Mouse (Mus musculus): Measurements from ENCODE around the gene Gtpbp1.
"Not testable (repeated sequence)": the region's sequence is repeated elsewhere in the genome, so short reads cannot be mapped to it uniquely, and the experiment has no call there.

The Gtpbp1 gene

DNA sequence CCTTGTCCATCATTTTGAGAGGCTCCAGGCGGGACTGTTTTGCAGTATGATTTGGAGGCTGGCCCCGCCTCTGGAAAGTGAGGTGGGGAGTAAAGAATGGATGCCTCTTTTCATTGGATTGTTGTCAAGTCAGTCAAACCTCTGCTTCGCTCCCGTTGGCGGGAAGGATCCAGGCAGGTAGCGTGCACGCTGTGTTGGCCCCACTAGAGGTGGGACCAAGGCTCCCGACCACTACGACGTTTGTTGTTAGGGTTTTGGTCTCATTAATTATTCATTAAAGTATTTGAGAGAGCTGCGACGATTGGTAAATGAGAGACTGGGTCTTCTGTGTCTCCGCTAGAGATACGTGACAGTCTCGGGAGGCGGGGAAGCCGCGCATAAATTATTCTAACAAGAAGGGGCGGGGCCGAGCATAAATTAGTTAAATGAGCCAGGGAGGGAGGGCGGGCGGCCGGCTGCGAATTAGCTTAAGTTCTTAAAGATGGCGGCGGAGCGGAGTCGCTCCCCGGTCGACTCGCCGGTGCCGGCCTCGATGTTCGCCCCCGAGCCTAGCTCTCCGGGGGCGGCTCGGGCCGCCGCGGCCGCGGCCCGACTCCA, at the start of gene Gtpbp1:
TSS of gene Gtpbp1 (plus strand) at position 420 of the 597 bp plus-strand sequence.
- peak; percentile 96 for DNase-seq (ENCODE audit: low spot score)

DNA sequence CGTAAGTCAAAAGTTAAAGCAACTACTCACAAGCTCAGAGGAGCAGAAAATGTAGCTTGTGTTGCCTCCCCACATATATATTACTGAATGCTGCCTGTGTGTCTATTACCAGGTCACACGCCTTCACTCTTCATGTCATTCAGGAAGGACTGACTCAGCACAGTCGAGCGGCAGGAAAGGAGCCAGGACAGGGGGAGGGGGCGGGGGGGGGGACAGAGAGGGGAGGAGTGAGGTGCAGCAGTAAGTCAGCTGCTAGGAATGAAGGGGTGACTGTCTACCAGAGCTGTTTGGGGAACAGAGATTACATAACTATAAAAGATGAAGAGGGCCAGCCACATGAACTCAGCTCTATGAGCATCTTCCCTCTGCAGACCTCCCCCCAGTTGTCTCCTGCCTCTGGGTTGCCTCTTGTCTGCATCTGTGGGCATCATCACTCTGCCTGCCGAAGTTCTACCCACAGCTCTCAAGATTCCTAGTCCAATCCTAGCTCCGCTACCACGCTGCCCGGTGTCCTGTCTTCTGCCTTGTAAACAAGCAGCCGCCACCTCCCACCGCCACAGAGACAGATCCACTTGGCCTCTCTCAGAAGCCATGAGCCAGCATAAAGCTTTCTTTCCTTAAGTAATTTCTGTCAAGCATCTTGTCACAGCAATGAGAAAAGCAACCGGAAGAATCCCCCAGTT, 49.4 kb upstream of the Gtpbp1 start:
- DNase-seq (ENCODE audit: low spot score) = no peak

DNA sequence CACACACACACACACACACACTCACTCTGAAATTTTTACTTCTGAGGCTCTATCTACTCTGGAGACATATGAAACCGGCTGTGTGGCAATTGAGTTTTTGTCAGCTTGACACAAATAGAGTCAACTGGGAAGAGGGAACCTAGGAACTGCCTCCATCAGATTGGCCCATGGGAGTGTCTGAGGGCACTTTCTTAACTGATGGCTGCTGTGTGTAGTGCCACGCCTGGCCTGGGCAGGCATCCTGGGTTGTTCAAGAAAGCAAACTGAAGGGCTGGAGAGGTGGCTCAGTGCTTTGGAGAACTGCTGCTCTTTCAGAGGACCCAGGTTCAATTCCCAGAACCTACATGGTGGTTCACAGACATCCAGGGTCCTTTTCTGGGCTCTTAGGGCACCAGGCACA, 45.2 kb upstream of the Gtpbp1 start:
- no peak for DNase-seq (ENCODE audit: low spot score)

DNA sequence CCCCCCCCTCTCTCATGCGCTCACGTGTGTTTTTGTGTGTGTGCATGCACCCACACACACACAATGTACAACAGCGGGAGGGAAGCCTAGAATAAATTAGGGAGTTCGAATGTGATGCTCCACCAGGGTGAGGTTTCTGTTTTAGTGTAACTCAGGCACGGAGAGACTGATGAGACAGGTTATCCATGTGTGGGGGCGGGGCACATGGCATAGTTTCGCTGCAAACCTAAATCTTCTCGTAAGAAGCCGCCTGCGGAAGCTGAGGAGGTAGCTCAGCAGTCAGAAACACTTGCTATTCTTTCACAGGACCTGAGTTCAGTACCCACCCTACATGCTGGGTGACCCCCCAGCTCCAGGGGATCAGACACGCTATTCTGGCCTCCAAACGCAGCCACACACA, 42.5 kb upstream of the Gtpbp1 start:
- no peak for DNase-seq (ENCODE audit: low spot score)

DNA sequence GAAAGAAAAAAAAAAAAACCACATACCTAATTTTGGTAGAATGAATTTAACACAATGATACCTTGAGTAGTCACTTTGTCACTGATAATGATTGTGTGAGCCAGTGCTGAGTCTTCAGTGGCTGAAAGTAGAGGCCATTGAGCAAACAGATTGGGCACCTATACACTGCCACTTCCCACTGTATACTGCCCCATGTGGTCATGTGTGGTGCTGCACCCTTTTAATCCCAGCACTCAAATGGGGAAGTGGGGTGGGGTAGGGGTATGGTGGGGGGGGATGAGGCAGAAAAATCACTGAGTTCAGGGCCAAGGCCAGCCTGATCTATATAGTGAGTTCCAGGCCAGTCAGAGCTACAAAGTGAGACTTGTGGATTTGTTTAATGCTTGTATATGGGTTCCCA, 40.1 kb upstream of the Gtpbp1 start:
- peak; percentile 51 for DNase-seq (ENCODE audit: low spot score)

DNA sequence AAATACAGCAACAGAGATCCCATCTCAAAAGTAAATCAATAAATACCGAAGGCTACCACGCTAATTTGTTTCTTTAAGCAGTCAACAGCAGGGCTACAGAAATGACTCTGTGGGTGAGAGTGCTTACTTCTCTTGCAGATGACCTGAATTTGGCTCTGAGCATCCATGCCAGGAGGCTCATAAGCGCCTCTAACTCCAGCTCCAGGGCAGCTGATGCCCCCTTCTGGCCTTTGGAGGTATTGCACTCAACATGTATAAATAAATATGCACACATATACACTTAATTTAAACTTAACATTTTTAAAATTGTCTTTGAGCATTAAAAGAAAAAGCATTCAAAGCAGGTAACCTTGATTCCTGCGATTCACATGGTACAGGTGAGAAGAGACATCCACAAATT, 39.2 kb upstream of the Gtpbp1 start:
- peak; percentile 19 for DNase-seq (ENCODE audit: low spot score)

DNA sequence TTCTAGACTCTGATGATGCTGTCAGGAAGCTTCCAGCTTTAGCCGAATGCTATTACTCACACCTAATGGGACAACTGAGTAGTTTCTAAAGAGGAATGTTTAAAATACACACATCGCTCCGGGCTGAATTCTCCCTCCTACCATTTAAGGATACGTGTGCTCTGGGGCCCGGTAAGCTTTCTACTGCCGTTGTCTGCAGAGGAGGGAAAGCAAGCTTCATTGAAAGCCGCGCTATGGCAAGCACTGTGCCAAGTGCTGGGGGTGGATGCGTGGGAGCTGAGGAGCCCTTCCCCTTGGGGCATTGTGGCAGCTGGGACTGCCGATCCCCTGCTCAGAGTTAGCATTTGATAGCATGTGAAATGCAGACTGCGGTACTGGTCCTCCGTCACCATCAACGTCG, 34.2 kb upstream of the Gtpbp1 start:
- no peak for DNase-seq (ENCODE audit: low spot score)

DNA sequence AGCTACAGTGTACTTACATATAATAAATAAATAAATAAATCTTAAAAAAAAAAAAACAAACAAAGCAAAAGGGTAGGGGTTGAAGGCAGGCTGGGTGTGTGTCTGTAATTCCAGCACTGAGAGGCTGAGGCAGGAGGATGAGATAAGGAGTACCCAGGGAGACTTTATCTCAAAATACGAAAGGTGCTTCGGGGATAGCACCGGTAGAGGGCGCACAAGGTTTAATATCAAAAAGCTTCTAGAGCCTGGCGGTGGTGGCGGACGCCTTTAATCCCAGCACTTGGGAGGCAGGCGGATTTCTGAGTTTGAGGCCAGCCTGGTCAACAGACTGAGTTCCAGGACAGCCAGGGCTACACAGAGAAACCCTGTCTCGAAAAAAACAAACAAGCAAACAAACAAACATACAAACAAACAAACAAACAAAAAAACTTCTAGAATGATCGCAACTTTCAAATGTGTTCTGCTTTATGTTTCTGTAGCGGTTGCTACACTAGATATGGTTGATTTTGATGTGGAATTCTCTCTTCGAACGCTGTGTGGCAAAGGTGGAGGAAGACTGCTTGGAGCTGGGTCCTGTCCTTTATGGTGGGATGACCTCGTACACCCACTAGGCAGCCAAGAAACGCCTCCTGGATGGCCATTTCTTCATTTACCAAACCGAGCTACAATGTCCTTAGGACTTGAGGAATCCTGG, 32.7 kb upstream of the Gtpbp1 start:
- peak; percentile 77 for DNase-seq (ENCODE audit: low spot score)

DNA sequence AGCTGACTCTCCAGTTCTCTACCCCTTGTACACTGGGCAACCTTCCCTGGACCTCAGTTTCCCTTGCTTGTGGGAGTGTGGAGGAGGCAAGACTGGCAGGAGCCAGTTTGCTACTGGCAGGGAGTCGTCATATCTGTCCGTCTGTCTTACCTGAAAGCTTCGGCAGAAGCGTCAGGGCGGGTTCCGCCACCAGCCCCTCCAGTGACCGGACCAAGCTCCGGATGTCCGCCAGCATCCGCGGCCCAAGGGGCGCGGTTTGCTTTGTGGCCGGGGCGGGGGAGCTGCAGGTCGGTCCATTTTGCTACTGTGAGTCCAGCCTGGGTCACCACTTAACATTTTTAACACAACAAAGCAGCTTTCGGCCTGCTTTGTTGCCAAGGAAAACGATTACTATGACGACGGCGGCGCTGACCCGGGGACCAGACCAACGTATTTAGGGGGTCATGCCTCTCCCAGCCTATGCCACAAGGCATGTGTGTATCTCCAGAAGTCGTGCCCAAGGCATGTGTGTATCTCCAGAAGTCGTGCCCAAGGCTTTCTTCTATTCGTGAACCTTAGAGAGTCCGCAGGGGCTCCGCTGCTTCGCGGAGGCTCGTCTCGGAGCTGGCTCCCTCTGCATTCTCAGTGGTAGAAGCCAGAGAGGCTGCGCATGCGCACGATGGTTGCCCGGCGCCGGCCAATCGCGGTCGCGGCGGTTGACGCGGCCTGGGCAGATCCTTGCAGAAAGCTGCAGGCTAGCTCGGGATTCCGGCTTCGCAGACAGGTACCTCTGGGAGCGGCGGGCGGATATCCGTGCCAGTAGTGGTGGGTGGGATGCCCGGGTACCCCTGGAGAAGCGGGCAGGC, 31.9 kb upstream of the Gtpbp1 start, which contains the start of the genes Fam227a and Cby1:
TSS of gene Fam227a (minus strand) at position 426 of the 845 bp plus-strand sequence.
TSS of gene Cby1 (plus strand) at position 669 of the 845 bp plus-strand sequence.
- DNase-seq (ENCODE audit: low spot score) = peak; percentile 86

DNA sequence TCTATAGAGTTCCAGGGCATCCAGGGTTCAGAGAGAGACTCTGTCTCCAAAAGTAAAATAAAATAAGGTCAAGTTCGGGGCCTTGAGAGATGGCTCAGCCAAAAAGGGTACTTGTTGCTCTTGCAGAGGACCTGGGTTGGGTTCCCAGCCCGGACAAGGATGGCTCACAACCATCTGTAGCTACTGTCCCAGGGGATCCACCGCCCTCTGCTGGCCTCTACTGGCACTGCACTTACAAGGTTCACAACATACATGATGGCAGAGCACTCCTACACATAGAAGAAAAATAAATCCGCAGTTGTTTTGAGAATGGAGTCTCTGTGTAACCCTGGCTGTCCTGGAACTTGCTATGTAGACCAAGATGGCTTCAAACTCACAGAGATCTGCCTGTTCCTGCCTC, 28.8 kb upstream of the Gtpbp1 start:
- peak; percentile 57 for DNase-seq (ENCODE audit: low spot score)

DNA sequence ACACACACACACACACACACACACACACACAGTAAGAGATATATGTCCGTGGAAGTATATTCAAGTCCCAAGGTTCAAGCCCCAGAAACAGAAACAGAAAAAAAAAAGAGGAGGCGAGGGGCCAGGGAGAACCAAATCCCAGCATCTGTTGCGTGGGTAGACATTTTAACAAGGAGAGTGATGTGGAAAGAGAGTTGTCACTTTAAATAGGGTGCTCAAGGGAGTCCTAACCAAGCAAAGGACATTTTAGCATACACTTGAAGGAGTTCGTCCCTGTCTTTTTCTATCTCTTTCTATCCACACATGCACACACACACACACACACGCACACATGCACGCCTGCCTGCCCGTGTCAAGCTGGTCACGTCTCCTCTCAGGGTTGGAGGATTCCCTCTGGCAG, 26.0 kb upstream of the Gtpbp1 start:
- DNase-seq (ENCODE audit: low spot score) = no peak

DNA sequence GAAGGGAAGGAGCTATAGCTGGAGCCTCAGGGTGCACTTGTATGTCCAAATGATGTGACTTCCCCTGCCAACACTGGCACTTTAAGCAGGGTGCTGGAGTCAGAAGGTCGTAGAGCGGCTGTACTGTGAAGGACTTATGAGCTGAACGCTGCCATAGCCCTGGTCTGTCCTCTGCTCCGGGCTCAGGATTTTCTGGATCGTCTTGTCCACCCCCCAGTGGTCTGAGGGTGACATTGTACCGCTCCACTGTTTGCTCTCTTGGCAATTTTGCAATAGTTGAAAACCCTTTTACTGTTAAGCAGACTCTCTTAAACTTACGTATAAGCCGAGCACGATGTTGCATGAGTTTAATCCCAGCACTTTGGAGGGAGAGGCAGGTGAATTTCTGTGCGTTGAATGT, 21.4 kb upstream of the Gtpbp1 start:
- no peak for DNase-seq (ENCODE audit: low spot score)

DNA sequence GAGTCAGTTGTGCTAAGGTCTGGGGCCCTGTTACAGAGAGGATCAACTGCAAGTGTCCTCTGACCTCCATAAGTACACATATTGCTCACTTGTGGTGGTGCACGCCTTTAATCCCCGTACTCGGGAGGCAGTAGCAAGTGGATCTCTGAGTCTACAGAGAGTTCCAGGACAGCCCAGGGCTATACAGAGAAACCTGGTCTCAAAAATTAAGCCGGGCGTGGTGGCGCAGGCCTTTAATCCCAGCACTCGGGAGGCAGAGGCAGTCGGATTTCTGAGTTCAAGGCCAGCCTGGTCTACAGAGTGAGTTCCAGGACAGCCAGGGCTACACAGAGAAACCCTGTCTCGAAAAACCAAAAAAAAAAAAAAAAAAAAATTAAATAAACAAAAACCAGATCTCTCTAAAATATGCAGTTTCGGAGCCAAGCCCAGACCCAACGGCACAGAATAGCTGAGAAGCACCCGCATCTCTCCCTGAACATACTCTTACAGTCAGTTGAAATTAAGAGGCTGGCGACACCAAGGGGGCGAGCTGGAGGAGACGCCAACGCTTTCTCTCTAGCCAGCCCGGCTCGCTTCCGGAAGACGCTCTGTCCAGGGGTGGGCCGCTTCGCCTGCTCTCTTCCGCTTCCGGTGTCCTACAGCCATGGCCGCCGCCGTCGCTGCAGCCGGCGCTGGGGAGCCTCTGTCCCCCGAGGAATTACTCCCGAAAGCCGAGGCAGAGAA, 20.2 kb upstream of the Gtpbp1 start, which contains the start of gene Tomm22:
TSS of gene Tomm22 (plus strand) at position 613 of the 723 bp plus-strand sequence.
- peak; percentile 91 for DNase-seq (ENCODE audit: low spot score)

DNA sequence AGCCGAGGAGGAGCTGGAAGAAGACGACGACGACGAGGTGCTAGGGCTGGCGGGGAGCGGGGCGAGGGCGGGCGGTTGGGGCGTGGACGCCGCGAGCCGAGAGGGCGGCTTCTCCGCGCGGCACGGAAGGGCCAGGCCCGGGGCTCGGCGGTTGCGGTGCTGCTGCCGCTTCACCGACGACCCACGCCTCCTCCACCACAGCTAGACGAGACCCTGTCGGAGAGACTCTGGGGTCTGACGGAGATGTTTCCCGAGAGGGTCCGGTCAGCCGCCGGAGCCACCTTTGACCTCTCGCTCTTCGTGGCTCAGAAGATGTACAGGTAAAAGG, 19.7 kb upstream of the Gtpbp1 start:
- no peak for DNase-seq (ENCODE audit: low spot score)

DNA sequence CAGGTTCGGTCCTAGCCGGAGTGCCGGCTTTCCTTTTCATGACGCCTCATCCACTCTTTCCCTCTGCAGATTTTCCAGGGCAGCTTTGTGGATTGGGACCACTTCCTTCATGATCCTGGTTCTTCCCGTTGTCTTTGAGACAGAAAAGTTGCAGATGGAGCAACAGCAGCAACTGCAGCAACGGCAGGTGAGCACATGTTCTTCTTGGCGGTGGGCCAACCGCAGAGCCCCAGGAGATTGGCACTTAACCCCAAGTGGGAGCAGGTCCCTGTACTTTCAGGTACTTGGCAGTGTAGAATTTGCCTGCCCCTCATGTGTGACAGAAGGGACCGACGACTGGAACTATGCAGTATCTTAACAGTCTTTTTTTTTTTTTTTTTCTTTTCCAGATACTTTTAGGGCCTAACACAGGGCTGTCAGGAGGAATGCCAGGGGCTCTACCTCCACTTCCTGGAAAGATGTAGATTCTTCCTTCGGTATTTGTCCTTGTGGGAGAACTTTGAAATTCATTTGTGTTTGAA, 18.8 kb upstream of the Gtpbp1 start:
- not testable (repeated sequence) for DNase-seq (ENCODE audit: low spot score)

DNA sequence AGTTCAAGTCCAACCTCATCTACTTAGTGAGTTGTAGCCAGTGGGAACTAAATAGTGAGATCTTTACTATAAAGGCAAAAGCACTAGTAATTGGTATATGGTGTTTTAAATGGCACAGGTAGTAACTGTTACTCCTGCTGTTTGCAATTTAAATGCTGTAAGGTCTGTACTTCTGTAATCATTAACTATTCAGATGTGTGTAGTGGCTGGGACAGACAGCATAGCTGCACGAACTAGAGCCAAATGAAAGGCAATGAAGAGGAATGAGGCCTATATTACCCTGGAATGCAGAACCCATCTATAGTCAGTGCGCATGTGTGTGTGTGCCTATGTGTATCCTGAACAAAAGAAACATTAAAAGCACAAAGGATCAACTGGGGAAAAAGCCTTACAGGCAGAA, 12.7 kb upstream of the Gtpbp1 start:
- DNase-seq (ENCODE audit: low spot score) = no peak

DNA sequence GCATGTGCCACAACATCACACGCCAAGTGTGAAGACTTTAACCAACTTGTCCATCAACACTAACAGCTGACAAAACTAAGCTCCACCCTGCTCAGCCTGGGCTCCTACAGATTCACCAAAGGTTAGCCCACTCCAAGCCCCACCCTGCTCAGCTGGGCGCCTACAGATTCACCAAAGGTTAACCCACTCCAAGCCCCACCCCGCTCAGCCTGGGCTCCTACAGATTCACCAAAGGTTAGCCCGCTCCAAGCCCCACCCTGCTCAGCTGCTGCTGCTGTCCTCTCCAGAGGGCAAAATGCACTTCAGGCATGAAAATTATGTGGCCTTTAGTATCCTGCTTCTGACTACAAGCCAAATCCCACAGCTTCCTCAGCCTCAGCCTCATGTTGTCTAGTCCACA, 8.7 kb upstream of the Gtpbp1 start:
- no peak for DNase-seq (ENCODE audit: low spot score)

DNA sequence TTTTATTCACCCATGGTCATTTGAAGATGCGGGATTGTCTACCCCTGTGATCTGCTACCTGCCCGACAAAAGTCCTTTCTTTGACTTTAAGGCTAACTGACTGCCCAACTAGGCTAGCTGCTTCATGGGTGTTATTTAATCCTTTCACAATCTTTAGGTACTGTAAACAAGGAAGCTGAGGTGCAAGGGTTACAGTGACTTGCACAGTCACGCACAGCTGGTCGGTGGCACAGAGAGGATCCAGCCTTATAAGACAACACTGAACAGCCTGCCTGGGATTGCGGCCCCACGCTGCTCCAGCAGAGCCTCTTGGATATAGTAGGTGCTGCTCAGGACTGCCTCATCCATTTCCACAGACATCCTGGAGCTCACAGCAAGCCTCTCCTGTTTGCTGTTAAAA, 7.5 kb upstream of the Gtpbp1 start:
- no peak for DNase-seq (ENCODE audit: low spot score)

DNA sequence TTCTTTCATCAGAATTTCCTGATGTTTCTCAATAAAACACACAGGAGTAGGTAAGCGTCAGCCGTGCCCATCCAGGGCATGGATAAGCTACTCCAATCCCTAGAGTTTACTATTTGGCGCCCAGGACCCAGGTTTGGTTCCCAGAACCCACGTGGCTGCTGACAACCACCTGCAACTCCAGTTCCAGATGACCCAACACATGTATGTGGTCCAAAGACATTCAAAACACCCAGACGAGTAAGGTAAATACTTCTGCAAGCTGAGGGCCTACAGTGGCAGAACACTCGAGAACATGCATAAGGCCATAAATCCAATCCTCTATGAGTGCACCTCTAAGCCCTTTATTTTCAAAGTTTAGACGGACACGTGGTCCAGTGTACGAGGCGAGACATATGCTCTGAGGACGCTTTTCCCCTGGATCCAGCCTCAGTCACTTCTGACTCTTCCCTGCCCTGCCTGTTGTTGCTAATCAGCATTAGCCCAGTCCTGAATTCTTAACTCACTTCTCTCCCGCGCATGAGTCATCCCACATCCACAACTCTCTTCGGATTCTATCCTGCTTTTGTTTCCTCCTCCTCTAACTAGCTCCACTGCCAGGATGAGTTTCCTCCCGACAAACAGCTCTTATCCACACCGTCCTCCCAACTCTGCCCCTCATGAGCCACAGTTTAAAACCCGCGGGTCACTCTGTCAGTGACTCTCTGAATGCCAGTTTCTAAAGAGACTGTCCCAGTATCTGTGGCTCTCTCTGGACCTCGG, 6.8 kb upstream of the Gtpbp1 start:
- DNase-seq (ENCODE audit: low spot score) = no peak

DNA sequence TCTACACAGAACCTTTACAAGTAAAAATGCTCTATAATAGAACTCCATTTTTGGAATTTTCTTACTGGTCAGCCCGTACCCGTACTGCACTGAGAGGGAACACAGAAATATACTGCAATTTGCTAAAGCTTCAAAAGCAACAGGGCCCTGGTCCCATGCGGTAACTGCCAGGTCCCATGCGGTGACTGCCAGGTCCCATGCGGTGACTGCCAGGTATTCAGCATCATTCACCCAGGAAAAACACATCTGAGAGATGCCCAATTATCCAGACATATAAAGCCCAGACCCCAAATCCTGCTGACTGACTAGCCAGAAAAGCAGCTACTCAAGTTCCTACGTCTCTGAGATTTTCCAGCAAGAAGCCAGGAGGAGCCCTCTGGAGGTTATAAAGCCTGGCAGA, 6.0 kb upstream of the Gtpbp1 start:
- no peak for DNase-seq (ENCODE audit: low spot score)

DNA sequence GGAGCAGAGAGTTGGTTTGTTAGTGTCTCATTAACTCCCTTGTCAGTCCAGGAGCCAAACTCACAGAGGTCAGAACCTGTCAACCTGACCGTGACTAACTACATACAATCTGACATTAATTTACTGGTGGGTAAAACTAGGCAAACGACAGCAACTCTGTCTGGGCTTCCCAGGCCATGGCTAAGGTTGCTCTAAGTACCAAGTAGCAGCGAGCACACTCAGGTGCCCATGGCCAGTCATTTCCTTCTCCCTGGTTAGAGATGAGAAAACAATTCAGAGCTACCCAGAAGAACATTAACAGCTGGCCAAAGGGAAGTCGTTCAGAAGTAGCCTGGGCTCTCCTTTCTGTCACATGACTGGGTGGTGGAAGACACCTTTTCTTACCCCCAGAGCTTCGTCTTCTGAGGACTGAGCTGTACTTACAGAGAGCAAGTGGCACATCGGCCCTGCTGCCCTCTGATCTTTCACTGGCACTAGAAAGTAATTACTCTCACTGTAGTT, 5.5 kb upstream of the Gtpbp1 start:
- no peak for DNase-seq (ENCODE audit: low spot score)

All from T-cell, adult 2 months (primary cell).